Mouse (Mus musculus) left cerebral cortex, adult 8-10 months (tissue): Measurements from ENCODE around the gene Gm28042. TPM values are rescaled to one million over a fixed set of nuclear protein-coding genes. Genes with fewer than 3 reads are reported as not detected.

Source experiments
- DNase-seq, 2 experiments: peaks; one replicate each; pipeline ENCODE4 v3.0.0; 2022; ENCODE audit warnings: low spot score in 2 of 2
- total RNA-seq, 4 experiments: library from RNA; stranded (reverse); gene quantifications; 2 replicates each; pipeline ENCODE4 v1.2.4; 2022

Gm28042 gene
- total RNA-seq, 4 experiments from 2014 or later, result 0.50 to 2.6 (median 1.3) TPM

GRCm38 (mm10) chr2:120058818-120059217 lies 31.5 kb downstream of the Gm28042 start:
- DNase-seq, result no peak

- DNase-seq, result no peak
Measured at GRCm38 (mm10) chr2:120059466-120059865, 32.2 kb downstream of the Gm28042 start.

GRCm38 (mm10) chr2:120060190-120060589 lies 32.9 kb downstream of the Gm28042 start:
- DNase-seq, result no peak

GRCm38 (mm10) chr2:120060651-120061050 lies 33.4 kb downstream of the Gm28042 start:
- DNase-seq, result no peak

GRCm38 (mm10) chr2:120062248-120062647 lies 35.0 kb downstream of the Gm28042 start:
- DNase-seq, result no peak

GRCm38 (mm10) chr2:120064639-120065038 lies 37.3 kb downstream of the Gm28042 start:
- DNase-seq, result no peak

- no peak for DNase-seq
Measured at GRCm38 (mm10) chr2:120065243-120065642, 38.0 kb downstream of the Gm28042 start.

GRCm38 (mm10) chr2:120066224-120066623 lies 38.9 kb downstream of the Gm28042 start:
- no peak for DNase-seq

GRCm38 (mm10) chr2:120068555-120069465 lies 41.5 kb downstream of the Gm28042 start:
- DNase-seq, result no peak

- peak in 1 of 2 experiments; percentile 84 for DNase-seq
Measured at GRCm38 (mm10) chr2:120069466-120069990, 42.2 kb downstream of the Gm28042 start.

- DNase-seq, result no peak
Measured at GRCm38 (mm10) chr2:120074096-120074495, 46.8 kb downstream of the Gm28042 start.

- peak in 1 of 2 experiments; percentile 44 for DNase-seq
Measured at GRCm38 (mm10) chr2:120076076-120076705, 48.9 kb downstream of the Gm28042 start.

GRCm38 (mm10) chr2:120082416-120082815 lies 55.1 kb downstream of the Gm28042 start:
- DNase-seq, result no peak

- DNase-seq, result no peak
Measured at GRCm38 (mm10) chr2:120084593-120085361, 57.5 kb downstream of the Gm28042 start.

- no peak for DNase-seq
Measured at GRCm38 (mm10) chr2:120086038-120086437, 58.7 kb downstream of the Gm28042 start.

GRCm38 (mm10) chr2:120087391-120087790 lies 60.1 kb downstream of the Gm28042 start:
- no peak for DNase-seq

GRCm38 (mm10) chr2:120087897-120088296 lies 60.6 kb downstream of the Gm28042 start:
- no peak for DNase-seq

- DNase-seq, result no peak
Measured at GRCm38 (mm10) chr2:120090979-120091378, 63.7 kb downstream of the Gm28042 start.
